Mouse (Mus musculus) stomach, postnatal 0 days (tissue): ENCODE measurements around the gene Sh3pxd2a.

Experiments used
- CTCF ChIP-seq: IDR thresholded peaks from 2 replicates; pipeline ENCODE4 v1.5.1; 2016; ENCODE audit warnings: antibody characterized with exemption, low read depth, mild to moderate bottlenecking, moderate library complexity
- EP300 ChIP-seq: optimal IDR thresholded peaks from 2 replicates; pipeline ENCODE3; 2016; ENCODE audit warnings: antibody characterized with exemption

GRCm38 (mm10) chr19:47450261-47451137 lies 13.7 kb downstream of the Sh3pxd2a start:
- TF ChIP-seq CTCF (no peak), EP300 (no peak)
